Mouse (Mus musculus): ENCODE measurements around the gene Aplf. TPM values are rescaled to one million over a fixed set of nuclear protein-coding genes. Genes with fewer than 3 reads are reported as not detected.

Aplf gene
- polyA plus RNA-seq (2014; fragmentation: Illumina TruSeq; extraction: RNeasy Lipid Tissue Mini Kit (QIAGEN cat#74804); ENCODE audit: low read depth, low replicate concordance), result 7.8 TPM

GRCm38 (mm10) chr6:87671771-87672517, at the start of gene Aplf:
Aplf (minus strand) TSS chr6:87672193.

GRCm38 (mm10) chr6:87590394-87591281, 81.4 kb downstream of the Aplf start, which contains the start of gene Prokr1:
Prokr1 (minus strand) TSS chr6:87590743.

Other genes with a start within 250 kb of the Aplf start
- gene Bmp10, start 243.2 kb downstream of the Aplf start, polyA plus RNA-seq (2014; fragmentation: Illumina TruSeq; extraction: RNeasy Lipid Tissue Mini Kit (QIAGEN cat#74804); ENCODE audit: low read depth, low replicate concordance), result not detected
- gene Arhgap25, start 138.9 kb downstream of the Aplf start, polyA plus RNA-seq (2014; fragmentation: Illumina TruSeq; extraction: RNeasy Lipid Tissue Mini Kit (QIAGEN cat#74804); ENCODE audit: low read depth, low replicate concordance), result 5.5 TPM
- gene Prokr1, start 81.5 kb downstream of the Aplf start, polyA plus RNA-seq (2014; fragmentation: Illumina TruSeq; extraction: RNeasy Lipid Tissue Mini Kit (QIAGEN cat#74804); ENCODE audit: low read depth, low replicate concordance), result 6.1 TPM
- 4.5 TPM for gene Efcc1, start 58.7 kb upstream of the Aplf start, polyA plus RNA-seq (2014; fragmentation: Illumina TruSeq; extraction: RNeasy Lipid Tissue Mini Kit (QIAGEN cat#74804); ENCODE audit: low read depth, low replicate concordance)
- 1.5 TPM for gene Gp9, start 105.9 kb upstream of the Aplf start, polyA plus RNA-seq (2014; fragmentation: Illumina TruSeq; extraction: RNeasy Lipid Tissue Mini Kit (QIAGEN cat#74804); ENCODE audit: low read depth, low replicate concordance)
- 31.3 TPM for gene Rab43, start 140.0 kb upstream of the Aplf start, polyA plus RNA-seq (2014; fragmentation: Illumina TruSeq; extraction: RNeasy Lipid Tissue Mini Kit (QIAGEN cat#74804); ENCODE audit: low read depth, low replicate concordance)
- gene Gm45140, start 163.6 kb upstream of the Aplf start, polyA plus RNA-seq (2014; fragmentation: Illumina TruSeq; extraction: RNeasy Lipid Tissue Mini Kit (QIAGEN cat#74804); ENCODE audit: low read depth, low replicate concordance), result not detected
- 25.6 TPM for gene Isy1, start 166.6 kb upstream of the Aplf start, polyA plus RNA-seq (2014; fragmentation: Illumina TruSeq; extraction: RNeasy Lipid Tissue Mini Kit (QIAGEN cat#74804); ENCODE audit: low read depth, low replicate concordance)
- gene Cnbp, start 178.9 kb upstream of the Aplf start, polyA plus RNA-seq (2014; fragmentation: Illumina TruSeq; extraction: RNeasy Lipid Tissue Mini Kit (QIAGEN cat#74804); ENCODE audit: low read depth, low replicate concordance), result 298 TPM
- gene Copg1, start 215.6 kb upstream of the Aplf start, polyA plus RNA-seq (2014; fragmentation: Illumina TruSeq; extraction: RNeasy Lipid Tissue Mini Kit (QIAGEN cat#74804); ENCODE audit: low read depth, low replicate concordance), result 95.9 TPM
- 29.7 TPM for gene Hmces, start 241.7 kb upstream of the Aplf start, polyA plus RNA-seq (2014; fragmentation: Illumina TruSeq; extraction: RNeasy Lipid Tissue Mini Kit (QIAGEN cat#74804); ENCODE audit: low read depth, low replicate concordance)

Measured in adipose tissue, adult 10 weeks (tissue).